Mouse (Mus musculus) spleen, adult 2 months (tissue): Measurements from ENCODE around the gene Afdn.
"Not testable (repeated sequence)": the region's sequence is repeated elsewhere in the genome, so short reads cannot be mapped to it uniquely, and the experiment has no call there.

Experiments
- CTCF ChIP-seq: fragments of 200-500 bp; IDR thresholded peaks from 2 replicates; pipeline ENCODE4 v1.5.1; 2011; ENCODE audit warnings: mild to moderate bottlenecking, inconsistent platforms; ENCODE audit not compliant: insufficient read depth, insufficient read length, insufficient replicate concordance; ENCODE audit errors: extremely low read depth
- POLR2A ChIP-seq: fragments of 200-500 bp; IDR thresholded peaks from 2 replicates; pipeline ENCODE4 v1.6.1; 2011; ENCODE audit warnings: low read depth, low read length, inconsistent platforms

- TF ChIP-seq POLR2A, CTCF: not testable (repeated sequence)
Measured at GRCm38 (mm10) chr17:13935364-13935763, 175.0 kb downstream of the Afdn start.
